Mouse (Mus musculus) intestine, embryonic 15.5 days (tissue): ENCODE measurements around the gene Uhrf1bp1l. TPM values are rescaled to one million over a fixed set of nuclear protein-coding genes. Genes with fewer than 3 reads are reported as not detected.
A peak's percentile ranks its signal among the peaks of the same experiment; 100 is the strongest.
"Not testable (repeated sequence)": the region's sequence is repeated elsewhere in the genome, so short reads cannot be mapped to it uniquely, and the experiment has no call there.

Source experiments
- ATAC-seq: fragments of 200-750 bp; cut with Nextera tagmentation; 2 replicates; pipeline ENCODE4 v1.8.0; 2017; ENCODE audit warnings: moderate TSS enrichment, moderate library complexity
- H3K27ac ChIP-seq: fragments of 300-500 bp; sonication (generic); 2 replicates; pipeline ENCODE4 v1.5.1; 2015; ENCODE audit warnings: mild to moderate bottlenecking, inconsistent platforms
- H3K27me3 ChIP-seq: fragments of 300-500 bp; sonication (generic); replicated peaks from 2 replicates; pipeline ENCODE4 v1.6.1; 2015; ENCODE audit warnings: inconsistent platforms
- H3K36me3 ChIP-seq: fragments of 300-500 bp; sonication (generic); 2 replicates; pipeline ENCODE4 v1.6.1; 2015; ENCODE audit warnings: inconsistent platforms
- H3K4me1 ChIP-seq: fragments of 300-500 bp; sonication (generic); replicated peaks from 2 replicates; pipeline ENCODE4 v1.6.1; 2015; ENCODE audit warnings: inconsistent platforms
- H3K4me2 ChIP-seq: fragments of 300-500 bp; sonication (generic); replicated peaks from 2 replicates; pipeline ENCODE4 v1.6.1; 2015; ENCODE audit warnings: mild to moderate bottlenecking, inconsistent platforms
- H3K4me3 ChIP-seq: fragments of 300-500 bp; sonication (generic); replicated peaks from 2 replicates; pipeline ENCODE4 v1.5.1; 2015; ENCODE audit warnings: inconsistent platforms
- H3K9ac ChIP-seq: fragments of 300-500 bp; sonication (generic); 2 replicates; pipeline ENCODE4 v1.6.1; 2015; ENCODE audit warnings: inconsistent platforms
- H3K9me3 ChIP-seq: fragments of 300-500 bp; sonication (generic); 2 replicates; pipeline ENCODE4 v1.6.1; 2016; ENCODE audit warnings: inconsistent platforms
- WGBS: fragments of 180-500 bp; shearing (Covaris S2); methylation state at CpG from one replicate; pipeline ENCODE4 v1.1.7; 2015; 5-methylcytosine and 5-hydroxymethylcytosine counted together
- polyA plus RNA-seq: library from polyadenylated mRNA; unstranded; fragments of >200 nt; fragmentation: Nextera tagmentation; extraction: Ambion mirVana; gene quantifications from 2 replicates; pipeline ENCODE4 v1.2.1, GENCODE M21; 2015

Uhrf1bp1l gene
- polyA plus RNA-seq, result 21.0 and 22.9 TPM in 2 replicates

- peak; percentile 96 for ATAC-seq
- Histone ChIP-seq H3K27ac (peak within 1 kb of the TSS; percentile 85), H3K27me3 (no peaks in the 10 kb centered on the region), H3K4me2 (peak within 1 kb of the TSS; percentile 57), H3K9me3 (no peaks in the 10 kb centered on the region), H3K4me1 (peaks cover 4% of the 10 kb centered on the region), H3K9ac (peak within 1 kb of the TSS; percentile 70), H3K36me3 (no peaks in the 10 kb centered on the region), H3K4me3 (peak within 1 kb of the TSS; percentile 71)
- WGBS, result under 1% methylated on average over 85 of the region's 85 CpGs
Measured at GRCm38 (mm10) chr10:89744871-89745665, at the start of gene Uhrf1bp1l. Gene Uhrf1bp1l, plus strand, starts transcription at chr10:89744991.

GRCm38 (mm10) chr10:89695194-89695911, 49.4 kb upstream of the Uhrf1bp1l start:
- Histone ChIP-seq H3K4me3 (no peak overlapping the region), H3K27me3 (no peaks in the 10 kb centered on the region), H3K4me2 (no peak overlapping the region), H3K36me3 (no peaks in the 10 kb centered on the region), H3K9ac (no peak overlapping the region), H3K27ac (no peak overlapping the region), H3K4me1 (no peaks in the 10 kb centered on the region), H3K9me3 (no peaks in the 10 kb centered on the region)
- no peak for ATAC-seq
- WGBS, result 79% methylated on average over 20 of the region's 20 CpGs

- not testable (repeated sequence) for H3K36me3 ChIP-seq, H3K9me3 ChIP-seq, ATAC-seq, H3K27me3 ChIP-seq, H3K4me2 ChIP-seq, H3K4me1 ChIP-seq, H3K27ac ChIP-seq, H3K9ac ChIP-seq, H3K4me3 ChIP-seq
- WGBS, result 71% methylated on average over 2 of the region's 2 CpGs
Measured at GRCm38 (mm10) chr10:89696270-89696669, 48.5 kb upstream of the Uhrf1bp1l start.

GRCm38 (mm10) chr10:89697956-89698355, 46.8 kb upstream of the Uhrf1bp1l start:
- H3K4me1 ChIP-seq, result no peaks in the 10 kb centered on the region
- no peaks in the 10 kb centered on the region for H3K9me3 ChIP-seq
- H3K4me2 ChIP-seq, result no peak overlapping the region
- no peak for ATAC-seq
- H3K27me3 ChIP-seq, result no peaks in the 10 kb centered on the region
- WGBS, result 90% methylated on average over 3 of the region's 3 CpGs
- H3K9ac ChIP-seq, result no peak overlapping the region
- no peak overlapping the region for H3K27ac ChIP-seq
- H3K36me3 ChIP-seq, result no peaks in the 10 kb centered on the region
- H3K4me3 ChIP-seq, result no peak overlapping the region

- Histone ChIP-seq H3K36me3 (no peaks in the 10 kb centered on the region), H3K4me1 (no peaks in the 10 kb centered on the region), H3K27ac (no peak overlapping the region), H3K4me3 (no peak overlapping the region), H3K27me3 (no peaks in the 10 kb centered on the region), H3K4me2 (no peak overlapping the region), H3K9me3 (no peaks in the 10 kb centered on the region), H3K9ac (no peak overlapping the region)
- no peak for ATAC-seq
- WGBS, result 45% methylated on average over 5 of the region's 5 CpGs
Measured at GRCm38 (mm10) chr10:89703042-89703441, 41.7 kb upstream of the Uhrf1bp1l start.

GRCm38 (mm10) chr10:89707397-89707796, 37.4 kb upstream of the Uhrf1bp1l start:
- Histone ChIP-seq H3K4me3 (no peak overlapping the region), H3K9me3 (no peaks in the 10 kb centered on the region)

GRCm38 (mm10) chr10:89708720-89709119, 36.1 kb upstream of the Uhrf1bp1l start:
- 34% methylated on average over 10 of the region's 10 CpGs for WGBS

More at GRCm38 (mm10) chr10:89707397-89707796, 37.4 kb upstream of the Uhrf1bp1l start:
- Histone ChIP-seq H3K4me1 (no peaks in the 10 kb centered on the region), H3K27ac (no peak overlapping the region), H3K4me2 (no peak overlapping the region), H3K9ac (no peak overlapping the region), H3K27me3 (no peaks in the 10 kb centered on the region), H3K36me3 (0 out of 2 replicates have a peak, but pooled peaks cover 6% of the 10 kb centered on the region)
- no peak for ATAC-seq
- WGBS, result 76% methylated on average over 3 of the region's 3 CpGs

GRCm38 (mm10) chr10:89714910-89715309, 29.9 kb upstream of the Uhrf1bp1l start:
- ATAC-seq, result no peak
- peaks cover 9% of the 10 kb centered on the region; the same call in 1 of the 2 replicates for H3K36me3 ChIP-seq
- no peaks in the 10 kb centered on the region for H3K9me3 ChIP-seq
- no peak overlapping the region for H3K27ac ChIP-seq
- no peak overlapping the region for H3K4me3 ChIP-seq
- 72% methylated on average over 10 of the region's 10 CpGs for WGBS
- no peaks in the 10 kb centered on the region for H3K27me3 ChIP-seq
- H3K4me1 ChIP-seq, result no peaks in the 10 kb centered on the region
- no peak overlapping the region for H3K9ac ChIP-seq
- no peak overlapping the region for H3K4me2 ChIP-seq

More at GRCm38 (mm10) chr10:89708720-89709119, 36.1 kb upstream of the Uhrf1bp1l start:
- Histone ChIP-seq H3K9ac (no peak overlapping the region), H3K27ac (no peak overlapping the region), H3K27me3 (no peaks in the 10 kb centered on the region), H3K4me2 (peak overlapping the region; percentile 35), H3K36me3 (0 out of 2 replicates have a peak, but pooled peaks cover 6% of the 10 kb centered on the region), H3K4me3 (no peak overlapping the region), H3K9me3 (no peaks in the 10 kb centered on the region), H3K4me1 (no peaks in the 10 kb centered on the region)
- ATAC-seq, result peak; percentile 67; the same call in 1 of the 2 replicates

GRCm38 (mm10) chr10:89720252-89720651, 24.5 kb upstream of the Uhrf1bp1l start:
- Histone ChIP-seq H3K4me2 (no peak overlapping the region), H3K36me3 (no peaks in the 10 kb centered on the region; the same call in 1 of the 2 replicates), H3K9me3 (no peaks in the 10 kb centered on the region), H3K4me1 (no peaks in the 10 kb centered on the region), H3K27ac (no peak overlapping the region), H3K27me3 (no peaks in the 10 kb centered on the region), H3K9ac (no peak overlapping the region), H3K4me3 (no peak overlapping the region)
- ATAC-seq, result no peak

- Histone ChIP-seq H3K4me2 (no peak overlapping the region), H3K36me3 (no peaks in the 10 kb centered on the region; the same call in 1 of the 2 replicates), H3K27ac (no peak overlapping the region), H3K9ac (no peak overlapping the region), H3K4me1 (no peaks in the 10 kb centered on the region), H3K27me3 (no peaks in the 10 kb centered on the region), H3K9me3 (no peaks in the 10 kb centered on the region), H3K4me3 (no peak overlapping the region)
- WGBS, result 78% methylated on average over 3 of the region's 3 CpGs
- ATAC-seq, result no peak
Measured at GRCm38 (mm10) chr10:89720796-89721195, 24.0 kb upstream of the Uhrf1bp1l start.

- WGBS, result 90% methylated on average over 14 of the region's 14 CpGs
Measured at GRCm38 (mm10) chr10:89722247-89723195, 22.3 kb upstream of the Uhrf1bp1l start.

More at GRCm38 (mm10) chr10:89722247-89723195, 22.3 kb upstream of the Uhrf1bp1l start:
- Histone ChIP-seq H3K4me1 (no peaks in the 10 kb centered on the region), H3K4me2 (no peak overlapping the region), H3K27ac (no peak overlapping the region), H3K4me3 (no peak overlapping the region), H3K9me3 (no peaks in the 10 kb centered on the region), H3K36me3 (no peaks in the 10 kb centered on the region; the same call in 1 of the 2 replicates), H3K27me3 (no peaks in the 10 kb centered on the region), H3K9ac (no peak overlapping the region)
- no peak for ATAC-seq
